Mouse (Mus musculus): ENCODE results near the gene Zfp882.
"Not testable (repeated sequence)": the region's sequence is repeated elsewhere in the genome, so short reads cannot be mapped to it uniquely, and the experiment has no call there.

Zfp882 gene

DNA sequence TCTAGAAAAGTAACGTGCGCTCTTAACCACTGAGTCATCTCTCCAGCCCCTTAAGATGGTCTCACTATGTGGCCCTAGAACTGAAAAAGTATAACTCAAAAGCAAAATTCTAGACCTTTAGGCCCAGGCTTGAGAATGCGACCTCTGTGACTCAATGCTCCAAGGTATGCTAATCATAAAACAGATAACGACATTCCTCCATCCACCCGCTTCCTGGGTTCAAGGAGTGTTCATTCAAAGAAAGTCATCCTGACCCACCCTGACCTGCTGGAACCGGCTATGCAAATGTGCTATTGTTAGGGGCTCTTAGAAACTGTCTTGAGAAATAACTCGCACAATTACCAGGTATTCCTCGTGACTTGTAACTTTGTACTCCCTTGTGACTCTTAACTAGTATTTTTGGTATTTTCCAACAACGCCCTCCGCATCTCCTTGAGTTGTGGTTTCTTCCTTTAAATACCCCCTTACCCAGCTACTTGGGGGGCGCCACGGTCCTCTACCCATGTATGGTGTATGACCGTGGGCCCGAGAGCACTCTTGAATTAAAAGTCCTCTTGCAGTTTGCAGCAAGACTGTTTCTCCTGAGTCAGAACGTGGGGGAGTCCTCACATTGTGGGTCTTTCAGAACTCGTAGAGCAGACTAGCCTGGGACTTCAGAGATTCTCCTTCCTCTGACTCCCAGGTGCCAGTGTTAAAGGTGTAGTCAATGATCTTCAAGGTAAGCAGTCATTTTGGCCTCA, 44.7 kb downstream of the Zfp882 start:
- DNase-seq = not testable (repeated sequence)

DNA sequence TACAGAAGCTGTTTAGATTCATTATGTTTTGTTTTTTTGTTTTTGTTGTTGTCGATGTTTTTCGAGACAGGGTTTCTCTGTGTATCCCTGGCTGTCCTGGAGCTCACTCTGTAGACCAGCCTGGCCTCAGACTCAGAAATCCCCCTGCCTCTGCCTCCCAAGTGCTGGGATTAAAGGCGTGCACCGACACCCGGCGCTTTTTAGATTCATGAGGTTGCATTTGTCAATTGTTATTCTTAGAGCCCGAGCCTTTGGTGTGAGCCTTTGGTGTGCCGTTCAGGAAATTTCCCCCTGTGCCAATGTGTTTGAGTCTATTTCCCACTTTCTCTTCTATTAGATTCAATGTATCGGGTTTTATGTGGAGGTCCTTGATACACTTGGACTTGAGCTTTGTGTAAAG, 46.3 kb downstream of the Zfp882 start:
- DNase-seq = no peak

- no peak for DNase-seq
Measured at GRCm38 (mm10) chr8:71960483-71960882, 52.1 kb downstream of the Zfp882 start.

GRCm38 (mm10) chr8:71961796-71962195, 53.4 kb downstream of the Zfp882 start:
- DNase-seq = no peak

DNA sequence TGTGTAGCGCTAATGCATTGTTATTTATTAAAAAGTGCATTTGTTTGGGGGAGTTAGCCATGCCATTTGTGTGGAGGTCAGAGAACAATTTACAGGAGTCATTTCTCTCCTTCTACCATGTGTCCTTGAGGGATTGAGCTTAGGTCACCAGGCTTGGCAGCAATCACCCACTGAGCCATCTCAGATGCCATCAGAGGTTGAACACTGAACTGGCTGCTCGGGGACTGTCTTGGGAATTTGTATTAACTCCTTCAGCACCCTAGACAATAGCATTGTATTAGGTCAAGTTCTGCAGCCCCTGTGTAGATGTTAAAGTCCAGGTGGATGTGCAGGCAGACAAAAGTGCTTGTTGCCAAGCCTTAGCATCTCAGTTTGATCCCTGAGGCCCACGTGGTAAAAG, 55.6 kb downstream of the Zfp882 start:
- no peak for DNase-seq

- DNase-seq = no peak
Measured at GRCm38 (mm10) chr8:71965166-71965565, 56.8 kb downstream of the Zfp882 start.

Measured in right cerebral cortex, postnatal 4 days (tissue).